Mouse (Mus musculus) kidney, postnatal 10 days (tissue): ENCODE measurements around the gene Lrrc10b.

Experiments used
- DNase-seq: peaks from one replicate; pipeline ENCODE4 v3.0.0; 2021; ENCODE audit warnings: mixed read lengths

Gene Lrrc10b

DNA sequence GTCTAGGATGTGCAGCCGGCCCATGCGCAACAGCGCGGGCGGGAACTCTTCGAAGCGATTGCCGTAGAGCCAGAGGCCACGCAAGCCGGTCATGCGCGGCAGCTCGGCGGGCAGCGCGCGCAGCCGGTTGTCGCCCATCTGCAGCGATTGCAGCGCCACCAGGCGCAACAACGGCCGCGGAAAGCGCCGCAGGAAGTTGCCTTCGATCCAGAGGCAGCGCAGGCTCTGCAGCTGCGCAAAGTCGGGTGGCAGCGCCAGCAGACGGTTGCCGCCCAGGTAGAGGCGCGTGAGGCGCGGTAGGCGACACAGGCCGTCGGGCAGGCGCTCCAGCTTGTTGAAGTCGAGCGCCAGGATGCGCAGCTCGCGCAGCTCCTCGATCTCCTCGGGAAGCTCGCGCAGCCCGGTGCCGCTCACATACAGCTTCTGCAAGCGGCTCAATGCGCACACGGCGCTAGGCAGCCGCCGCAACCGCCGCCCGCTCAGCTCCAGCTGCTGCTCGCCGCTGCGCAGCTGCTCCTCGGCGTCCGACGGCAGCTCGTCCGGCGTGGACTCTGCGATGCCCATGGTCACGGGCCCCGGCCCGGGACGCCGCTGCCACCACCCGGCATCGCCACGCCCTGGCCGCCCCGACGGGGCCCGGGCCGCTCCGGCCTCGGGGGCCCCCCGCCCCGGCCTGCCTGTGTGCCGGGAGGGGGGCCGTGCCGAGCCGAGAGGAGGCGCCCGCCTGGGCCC, at the start of gene Lrrc10b:
Gene Lrrc10b (minus strand): TSS at position 722 of the 732 bp plus-strand sequence.
- peak; percentile 82 for DNase-seq

DNA sequence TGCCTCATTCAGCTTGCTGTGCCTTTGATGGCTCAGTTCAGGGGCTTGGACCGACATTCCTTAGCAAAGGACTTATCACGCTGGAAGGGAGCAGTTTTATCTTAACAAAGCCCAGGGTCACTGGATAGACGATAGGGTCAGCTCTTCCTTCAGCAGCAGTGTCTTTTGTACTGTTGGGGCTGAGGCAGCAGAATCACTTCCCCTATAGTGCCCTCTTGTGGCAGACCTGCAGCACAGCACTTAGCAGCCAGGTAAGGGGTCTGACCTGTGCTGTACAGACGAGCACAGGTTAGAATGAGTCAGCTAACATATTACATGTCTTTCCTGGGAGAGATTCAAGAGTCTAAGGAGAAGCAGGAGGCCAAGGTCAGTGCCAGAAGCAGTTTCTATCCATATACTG, 45.3 kb upstream of the Lrrc10b start:
- DNase-seq: peak; percentile 50

DNA sequence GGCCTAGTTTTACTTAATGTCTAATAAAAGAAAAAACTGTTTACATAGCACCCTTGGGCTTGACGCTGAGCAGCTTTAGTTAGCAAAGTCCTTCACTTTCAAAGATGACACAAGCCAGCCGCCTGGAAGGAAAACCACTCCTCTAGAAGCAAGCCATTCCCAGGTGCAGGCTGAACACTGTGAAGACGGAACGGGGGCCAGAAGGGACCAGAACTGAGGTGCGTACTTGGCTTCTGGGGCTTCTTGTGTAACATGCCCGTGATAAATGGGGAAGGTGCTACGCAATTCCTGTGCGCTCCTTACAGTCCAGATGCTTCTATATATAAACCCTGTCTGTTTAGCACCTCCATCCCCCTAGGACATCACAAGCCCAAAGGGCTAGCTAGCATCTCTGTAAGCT, 43.3 kb upstream of the Lrrc10b start:
- DNase-seq: no peak

DNA sequence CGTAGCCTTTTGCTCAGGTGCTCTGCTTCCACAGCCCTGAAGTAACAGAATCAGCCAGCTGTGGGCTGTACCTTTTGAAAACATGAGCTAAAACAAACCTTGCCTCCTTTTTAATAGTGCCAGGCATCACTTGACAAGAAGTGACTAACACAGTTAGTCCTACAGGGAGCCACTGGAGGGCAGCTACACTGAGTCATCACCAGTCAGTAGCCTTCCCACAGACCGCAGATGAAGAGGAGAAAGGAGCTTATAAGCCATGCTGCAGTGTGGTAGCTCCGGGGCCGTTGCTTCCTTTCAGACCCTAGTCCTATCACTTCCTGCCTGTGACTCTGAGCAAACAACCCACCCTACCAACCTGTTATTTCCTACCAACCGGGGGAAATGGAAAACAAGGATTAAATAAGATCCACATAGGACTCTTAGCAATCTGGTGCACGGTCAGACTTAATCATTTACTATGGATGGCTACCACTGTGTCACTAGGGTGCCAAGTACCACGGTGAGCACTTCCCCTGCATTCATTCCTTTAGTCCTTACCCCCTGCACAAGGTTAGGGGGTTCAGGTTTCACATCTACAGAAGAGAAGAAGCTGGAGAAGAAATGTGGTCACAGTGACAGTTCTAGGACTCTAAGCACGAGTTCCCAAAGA, 40.4 kb upstream of the Lrrc10b start:
- no peak for DNase-seq

DNA sequence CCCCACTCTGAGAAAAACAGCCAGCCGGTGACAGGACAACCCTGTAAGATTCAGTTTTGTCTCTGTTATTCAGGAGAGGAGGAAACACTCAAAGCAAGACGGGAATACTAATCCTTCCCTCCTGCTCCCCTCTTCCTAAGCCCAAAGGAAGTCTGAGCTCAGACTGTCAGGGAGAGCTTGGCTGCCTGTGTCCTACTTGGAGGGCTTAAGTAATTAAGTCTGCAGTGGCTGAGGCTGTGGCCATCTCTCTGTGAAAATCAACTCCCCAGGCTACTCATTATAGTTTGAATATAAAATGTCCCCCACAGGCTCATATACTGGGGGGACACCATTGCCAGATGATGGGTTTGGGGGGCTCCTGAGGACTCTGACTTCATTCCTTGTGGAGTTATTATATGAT, 39.7 kb upstream of the Lrrc10b start:
- DNase-seq: no peak

DNA sequence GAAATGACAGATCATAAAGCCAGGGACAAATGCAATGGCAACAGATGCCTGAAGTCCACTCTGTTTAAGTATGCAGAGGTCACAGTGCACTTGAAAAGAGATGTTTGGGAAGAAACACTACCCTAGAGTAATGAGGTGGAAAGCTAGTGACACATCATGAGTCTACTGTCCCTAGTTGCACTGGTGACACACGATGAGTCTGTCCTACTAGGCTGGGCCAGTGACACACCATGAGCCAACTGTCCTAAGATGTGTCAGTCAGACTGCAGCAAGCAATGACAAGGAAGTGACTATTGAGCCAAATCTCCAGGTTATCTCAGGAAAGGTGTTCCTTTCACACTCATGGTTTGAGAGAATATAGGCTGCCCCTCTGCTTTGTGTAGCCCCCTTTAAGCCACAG, 38.4 kb upstream of the Lrrc10b start:
- no peak for DNase-seq

DNA sequence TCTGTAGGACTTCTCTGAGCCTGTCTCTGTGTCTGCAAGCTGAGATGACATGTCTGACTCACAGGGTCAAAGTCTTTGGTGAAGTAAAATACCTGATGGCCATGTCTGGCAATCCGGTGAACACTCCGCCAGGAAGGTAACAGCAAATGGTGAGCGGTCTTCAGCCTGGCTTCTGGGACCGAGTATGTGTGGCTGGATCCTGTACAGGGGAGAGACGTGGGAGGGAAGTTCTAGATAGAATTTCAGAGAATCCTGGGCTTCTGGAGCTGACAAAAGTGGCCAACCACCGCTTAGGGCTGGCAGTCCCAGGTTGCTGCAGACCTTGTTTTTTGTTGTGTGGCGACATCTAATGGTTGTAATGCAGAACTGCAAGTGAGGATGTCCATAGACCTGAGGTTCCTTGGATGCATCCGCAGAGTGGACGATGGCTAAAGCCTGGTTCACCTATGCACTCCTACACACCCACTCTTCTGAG, 29.0 kb upstream of the Lrrc10b start:
- DNase-seq: peak; percentile 67

DNA sequence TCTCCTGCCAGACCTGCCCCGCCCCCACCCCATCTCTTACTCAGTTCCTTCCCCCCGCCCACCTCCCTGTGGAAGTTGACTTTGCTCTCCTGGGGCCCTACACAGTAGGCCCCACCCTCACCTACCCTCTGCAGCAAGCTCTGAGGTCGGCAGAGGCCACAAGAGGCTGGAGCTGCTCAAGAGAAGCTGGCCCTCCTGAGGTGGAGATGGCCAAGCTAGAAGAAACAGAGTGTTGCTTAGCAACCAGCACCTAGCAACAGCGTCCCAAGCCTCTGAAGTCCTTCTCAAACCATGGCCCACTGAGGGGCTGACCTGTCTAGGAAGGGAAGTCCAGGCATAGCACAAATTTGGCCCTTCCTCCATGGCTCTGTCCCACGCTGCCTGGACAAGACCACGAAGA, 25.4 kb upstream of the Lrrc10b start, which contains the start of gene Ppp1r32:
Gene Ppp1r32 (minus strand): TSS at position 226 of the 400 bp plus-strand sequence.
- DNase-seq: no peak

DNA sequence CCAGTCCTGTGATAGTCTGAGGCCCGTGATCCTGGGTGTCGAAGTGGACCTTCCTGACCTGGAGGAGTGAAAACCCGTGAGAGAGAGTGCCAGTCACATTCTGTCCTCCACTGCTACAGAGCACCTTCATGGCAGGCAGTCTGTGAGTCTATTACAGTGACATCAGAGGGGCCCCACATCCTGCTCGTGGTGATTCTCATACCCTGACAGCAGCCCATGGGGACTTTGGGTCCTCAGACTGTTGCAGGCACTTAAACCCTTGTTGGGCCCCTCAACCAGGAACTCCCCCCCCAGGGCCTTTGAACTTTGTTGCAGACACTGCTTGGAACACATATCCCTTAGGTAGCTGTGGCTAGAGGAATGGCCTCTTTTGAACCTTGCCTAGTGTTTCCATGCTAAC, 22.3 kb upstream of the Lrrc10b start:
- no peak for DNase-seq

DNA sequence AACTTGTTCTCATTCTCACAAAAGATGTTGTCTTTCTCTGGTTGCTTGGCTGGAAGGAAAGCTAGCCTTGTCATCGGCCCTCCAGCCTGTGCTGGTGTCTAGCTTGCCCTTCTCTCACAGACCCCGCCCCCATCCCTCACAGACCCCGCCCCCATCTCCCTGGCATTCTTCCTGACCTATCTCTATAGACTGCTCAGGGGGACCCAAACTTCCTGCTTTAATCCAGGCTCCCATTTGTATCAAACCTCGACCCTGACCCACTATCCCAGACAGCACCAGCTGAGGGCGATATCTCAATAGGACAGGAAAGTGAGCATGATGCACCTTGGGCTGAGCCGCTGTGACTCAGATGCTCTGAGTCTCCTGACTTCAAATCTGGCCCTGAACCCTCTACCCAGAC, 16.5 kb upstream of the Lrrc10b start:
- no peak for DNase-seq

DNA sequence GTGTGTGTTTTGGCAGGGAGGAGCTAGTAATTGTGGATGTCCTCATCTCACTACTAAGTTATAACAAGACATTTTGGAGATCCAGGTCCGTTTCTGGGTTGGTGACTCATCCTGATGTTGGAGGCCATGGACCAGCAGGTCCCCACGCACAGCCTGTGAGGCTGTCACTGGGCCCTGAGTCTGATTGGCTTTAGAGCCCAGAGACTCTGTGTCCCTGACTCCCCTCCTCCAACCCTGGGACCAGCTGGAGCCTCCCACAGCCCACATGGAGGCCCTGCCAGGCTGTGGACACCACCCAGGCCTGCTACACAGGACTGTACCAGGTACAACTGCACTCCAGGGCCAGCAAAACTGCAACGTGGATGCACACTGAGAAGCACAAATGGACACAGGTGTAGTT, 15.7 kb upstream of the Lrrc10b start:
- no peak for DNase-seq

DNA sequence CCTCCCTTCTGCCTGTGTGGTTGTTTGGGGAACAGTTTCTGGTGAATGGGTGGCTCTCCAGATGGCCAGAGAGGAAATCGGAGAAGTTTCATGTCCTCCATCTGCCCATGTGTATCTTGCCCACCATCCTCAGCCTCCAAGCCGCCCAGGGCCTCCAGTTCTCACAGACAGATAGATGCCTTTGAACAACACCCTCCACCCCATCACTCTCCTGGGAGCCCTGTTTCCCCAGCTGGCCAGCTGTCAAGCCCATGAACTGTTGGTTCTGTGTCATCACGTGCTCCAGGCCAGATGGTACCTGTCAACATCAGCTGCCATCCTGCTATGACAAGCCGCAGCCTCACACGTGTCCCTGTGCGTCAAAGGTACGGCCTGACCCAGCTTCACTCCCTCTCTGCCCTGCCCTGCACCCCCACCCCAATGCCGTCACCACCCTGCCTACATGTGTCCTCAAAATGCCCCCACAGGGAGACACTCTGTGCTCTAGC, 11.9 kb upstream of the Lrrc10b start:
- DNase-seq: no peak

DNA sequence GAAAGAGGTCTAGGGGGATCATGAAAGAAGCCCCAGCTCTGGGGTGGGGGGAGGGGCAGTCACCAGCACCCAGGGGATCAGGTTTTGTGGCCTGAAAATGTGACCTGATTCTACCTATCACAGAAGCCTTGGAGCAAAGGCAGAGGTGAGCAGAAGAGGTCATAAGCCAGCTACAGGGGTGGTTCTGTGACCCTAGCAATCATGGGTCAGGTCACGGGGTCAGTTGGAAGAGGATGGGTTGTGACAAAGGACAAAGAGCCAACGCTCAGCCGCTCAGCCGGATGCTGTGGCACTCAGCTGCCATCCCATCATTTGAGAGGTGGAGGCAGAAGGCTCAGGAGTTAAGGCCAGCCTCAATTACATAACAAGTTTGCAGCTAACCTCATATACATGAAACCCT, 7.2 kb upstream of the Lrrc10b start:
- DNase-seq: no peak

DNA sequence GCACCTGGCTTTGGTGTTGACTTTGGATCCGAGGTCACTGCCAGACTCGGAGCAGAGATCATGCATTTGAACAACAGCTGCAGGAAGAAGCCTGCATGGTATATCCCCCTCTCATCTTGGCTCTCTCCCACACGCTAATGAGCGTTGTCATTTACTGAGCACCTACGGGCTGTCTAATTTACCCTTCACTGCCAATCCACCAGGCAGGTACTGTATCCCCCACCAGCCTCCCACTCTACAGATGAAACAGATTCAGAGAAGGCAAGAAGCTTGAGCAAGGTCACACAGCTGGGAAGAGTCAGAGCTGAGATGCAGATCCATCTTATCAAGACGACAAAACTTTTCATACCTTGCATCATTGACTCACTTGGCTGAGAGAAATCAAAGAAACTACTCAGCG, 4.3 kb upstream of the Lrrc10b start:
- no peak for DNase-seq

DNA sequence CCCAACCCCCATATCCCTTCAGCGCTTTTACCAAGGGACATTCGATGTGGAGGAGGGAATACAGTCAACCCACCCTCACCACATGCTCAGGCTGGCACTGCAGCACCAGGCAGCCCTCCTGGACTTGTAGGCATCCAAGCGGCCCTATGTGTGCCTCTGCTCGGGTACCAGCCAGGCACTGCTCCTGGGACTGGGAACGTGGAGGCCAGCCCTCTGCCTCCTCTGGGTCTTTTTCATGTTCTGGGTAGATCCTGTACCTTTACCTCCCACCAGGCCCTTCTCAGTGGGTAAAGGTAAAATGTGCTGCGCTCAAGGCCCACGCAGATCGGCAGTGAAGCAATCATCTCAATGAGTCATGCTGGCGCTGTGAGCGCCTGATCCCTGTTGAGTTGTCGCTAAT, 2.6 kb upstream of the Lrrc10b start:
- DNase-seq: no peak

DNA sequence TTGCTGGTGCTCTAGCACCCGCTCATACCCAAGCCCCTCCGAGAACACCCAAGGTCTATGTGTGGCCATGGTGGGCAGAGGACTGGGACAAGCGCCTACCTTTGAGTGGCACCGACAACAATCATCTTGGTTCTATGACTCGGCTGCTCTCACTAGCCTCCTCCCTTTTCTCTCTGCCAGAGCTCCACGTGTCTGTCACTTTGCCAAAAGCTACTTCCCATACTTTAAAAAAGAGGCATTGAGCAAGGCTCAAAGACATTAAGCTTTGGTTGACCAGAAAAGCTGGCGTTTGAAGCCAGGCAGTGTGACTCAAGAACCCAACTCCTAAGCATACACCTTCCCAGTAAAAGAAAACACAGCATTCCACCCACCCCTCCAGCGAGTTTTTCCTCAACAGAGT, 823 bp upstream of the Lrrc10b start:
- peak; percentile 68 for DNase-seq

DNA sequence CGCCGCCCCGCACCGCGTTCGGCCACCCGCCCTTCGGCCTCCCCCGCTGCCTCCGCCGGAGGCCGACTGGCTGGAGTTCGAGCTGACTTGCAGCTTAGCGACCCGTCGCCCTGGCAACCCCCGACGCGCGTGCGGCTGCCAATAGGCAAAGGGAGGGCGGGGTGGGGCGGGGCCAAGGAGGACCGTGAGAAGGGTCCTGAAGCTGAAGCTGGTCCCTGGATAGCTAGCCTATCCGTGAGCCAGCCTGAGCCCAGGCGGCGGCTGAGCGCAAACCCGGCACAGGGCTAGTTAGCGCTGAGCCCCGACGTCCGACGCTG, 169 bp upstream of the Lrrc10b start:
- peak; percentile 88 for DNase-seq

DNA sequence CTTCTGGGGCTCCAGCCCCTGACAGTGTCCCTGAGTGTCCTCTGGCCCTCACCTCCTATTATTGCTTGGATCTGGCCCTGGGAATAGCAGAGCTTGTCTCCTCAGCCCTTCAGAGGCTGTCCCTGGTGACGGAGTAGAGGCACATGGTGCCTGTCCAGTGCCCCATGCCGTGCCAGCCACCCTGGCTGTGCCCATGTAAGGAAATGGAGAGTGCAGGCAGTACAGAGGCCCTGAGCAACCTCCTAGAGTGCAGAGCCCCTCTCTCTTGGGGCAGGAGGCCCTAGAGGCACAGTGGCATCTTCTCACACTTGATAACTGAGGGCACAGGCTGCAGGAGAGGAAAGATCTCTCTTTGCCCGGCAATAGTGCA, 1.9 kb downstream of the Lrrc10b start:
- DNase-seq: no peak

DNA sequence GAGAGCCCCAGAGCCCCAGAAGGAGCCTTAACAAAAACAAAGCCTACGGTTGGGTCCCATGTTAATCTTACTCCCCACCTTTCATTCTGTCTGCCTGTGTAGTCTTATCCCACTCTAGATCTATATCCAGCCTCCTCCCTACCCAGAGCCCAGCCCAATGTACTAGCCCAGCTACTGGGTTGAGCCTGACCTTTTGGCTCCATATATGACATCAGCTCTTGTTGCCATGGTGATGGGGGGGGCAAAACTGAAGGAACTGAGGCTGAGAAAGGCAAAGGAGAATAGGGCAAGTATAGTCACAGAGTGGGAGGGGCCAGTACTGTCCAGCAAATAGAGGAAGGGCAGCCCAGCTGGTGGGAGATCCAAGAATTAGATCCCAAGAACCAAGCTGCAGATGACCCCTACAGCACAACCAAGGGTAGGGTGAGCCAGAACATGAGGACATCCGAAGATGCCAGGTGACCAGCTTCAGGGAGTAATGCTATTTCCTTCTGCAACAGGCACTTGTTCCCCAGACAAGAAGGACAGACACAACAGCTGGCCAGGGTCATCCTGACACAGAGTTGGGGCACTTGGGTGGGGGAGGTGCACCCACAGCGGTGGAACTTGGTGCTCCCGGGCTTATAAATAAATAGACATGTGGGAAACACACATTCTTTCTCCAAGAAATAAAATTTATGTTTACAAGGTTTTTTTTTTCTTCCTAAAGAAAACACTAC, 2.4 kb downstream of the Lrrc10b start:
- DNase-seq: peak; percentile 37

DNA sequence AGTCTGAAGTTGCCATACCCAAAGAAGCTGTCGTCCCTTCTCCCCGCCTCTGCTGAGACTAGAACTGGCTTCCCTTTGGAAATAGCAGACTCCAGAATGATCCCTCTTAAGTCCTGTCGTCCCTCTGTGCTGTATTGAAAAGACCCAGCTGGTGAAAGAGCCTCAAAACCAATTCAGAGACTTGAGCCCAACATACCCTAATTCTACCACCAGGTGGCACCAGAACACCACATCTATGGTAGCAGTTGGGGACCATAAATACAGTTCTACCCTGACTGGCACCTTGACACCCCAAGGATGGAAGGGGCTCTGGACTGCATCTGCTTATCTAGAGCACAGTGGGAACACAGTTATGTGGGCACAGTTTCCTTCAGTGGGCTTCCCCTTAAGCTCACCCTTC, 7.6 kb downstream of the Lrrc10b start:
- DNase-seq: peak; percentile 88

DNA sequence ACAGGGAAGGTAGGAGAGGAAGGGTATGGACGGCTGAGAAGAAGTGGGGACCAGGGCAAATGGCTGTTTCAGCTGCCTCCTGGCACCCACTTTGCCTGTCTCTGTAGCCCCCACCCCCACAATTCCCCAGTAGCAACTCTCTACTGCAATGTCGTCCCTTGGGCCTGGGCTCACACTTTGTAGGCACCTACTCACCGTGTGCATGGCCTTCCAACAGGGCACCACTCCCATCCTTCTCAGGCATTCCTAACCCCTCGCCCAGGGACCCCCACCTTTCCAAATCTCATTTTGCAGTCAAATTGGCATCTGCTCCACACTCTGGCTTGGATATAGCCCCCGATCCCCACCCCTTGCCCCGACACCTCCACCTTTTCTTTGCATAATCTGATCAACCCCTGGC, 8.1 kb downstream of the Lrrc10b start:
- DNase-seq: no peak

DNA sequence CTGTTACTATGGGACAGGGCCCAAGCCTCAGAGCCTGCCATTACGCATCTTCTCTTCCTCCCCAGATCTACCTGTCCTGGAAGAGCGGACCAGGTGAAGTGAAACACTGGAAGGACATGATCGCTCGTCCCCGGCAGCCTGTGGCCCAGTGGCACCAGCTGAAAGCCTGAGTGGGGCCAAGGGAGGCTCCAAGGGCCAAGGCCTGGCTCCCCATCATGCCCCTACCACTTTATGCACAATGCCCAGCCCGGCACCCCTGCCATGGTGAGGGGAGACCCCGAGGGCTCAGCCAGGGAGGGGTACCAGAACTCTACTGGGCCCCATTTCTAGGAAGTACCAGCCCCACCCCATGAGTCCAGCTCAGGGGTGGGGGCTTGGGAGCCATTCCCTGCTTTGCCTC, 9.0 kb downstream of the Lrrc10b start:
- no peak for DNase-seq

DNA sequence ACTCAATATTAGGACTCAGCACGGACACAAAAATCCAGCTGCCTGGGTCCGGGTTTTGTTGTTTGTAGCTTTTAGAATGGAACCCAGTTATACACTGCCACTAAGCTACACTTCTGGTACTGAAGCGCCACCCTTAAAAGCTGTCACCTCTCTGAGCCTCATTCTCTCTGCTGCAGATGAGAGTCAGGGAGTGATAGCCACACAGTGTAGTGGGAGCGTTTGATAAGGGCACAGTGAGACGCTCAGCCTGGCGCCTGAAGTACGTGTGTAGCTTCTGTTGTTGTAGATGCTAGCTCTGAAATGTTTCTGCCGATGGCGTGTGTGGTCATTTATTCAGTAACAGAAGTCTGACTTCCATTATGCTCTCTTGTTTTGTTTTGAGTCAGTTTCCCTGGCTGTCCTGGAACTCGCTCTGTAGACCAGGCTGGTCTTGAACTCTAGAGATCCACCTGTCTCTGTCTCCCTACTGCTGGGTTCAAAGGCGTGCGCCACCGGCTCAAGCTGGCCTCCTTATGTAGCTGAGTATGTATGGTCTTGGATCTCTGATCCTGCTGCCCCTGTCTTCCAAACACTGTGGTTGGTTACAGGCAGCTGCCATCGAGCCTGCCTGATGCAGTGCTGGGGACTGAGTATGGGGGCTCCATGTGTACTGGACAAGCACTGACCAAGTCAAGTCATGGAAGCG, 12.4 kb downstream of the Lrrc10b start:
- no peak for DNase-seq
